Mouse (Mus musculus): ENCODE results near the gene 1600014C10Rik. TPM values are rescaled to one million over a fixed set of nuclear protein-coding genes. Genes with fewer than 3 reads are reported as not detected.
A peak's percentile ranks its signal among the peaks of the same experiment; 100 is the strongest.

The 1600014C10Rik gene
- 10 to 100 TPM; 23.0 to 27.9 (median 25.2) TPM for total RNA-seq (2022)

DNA sequence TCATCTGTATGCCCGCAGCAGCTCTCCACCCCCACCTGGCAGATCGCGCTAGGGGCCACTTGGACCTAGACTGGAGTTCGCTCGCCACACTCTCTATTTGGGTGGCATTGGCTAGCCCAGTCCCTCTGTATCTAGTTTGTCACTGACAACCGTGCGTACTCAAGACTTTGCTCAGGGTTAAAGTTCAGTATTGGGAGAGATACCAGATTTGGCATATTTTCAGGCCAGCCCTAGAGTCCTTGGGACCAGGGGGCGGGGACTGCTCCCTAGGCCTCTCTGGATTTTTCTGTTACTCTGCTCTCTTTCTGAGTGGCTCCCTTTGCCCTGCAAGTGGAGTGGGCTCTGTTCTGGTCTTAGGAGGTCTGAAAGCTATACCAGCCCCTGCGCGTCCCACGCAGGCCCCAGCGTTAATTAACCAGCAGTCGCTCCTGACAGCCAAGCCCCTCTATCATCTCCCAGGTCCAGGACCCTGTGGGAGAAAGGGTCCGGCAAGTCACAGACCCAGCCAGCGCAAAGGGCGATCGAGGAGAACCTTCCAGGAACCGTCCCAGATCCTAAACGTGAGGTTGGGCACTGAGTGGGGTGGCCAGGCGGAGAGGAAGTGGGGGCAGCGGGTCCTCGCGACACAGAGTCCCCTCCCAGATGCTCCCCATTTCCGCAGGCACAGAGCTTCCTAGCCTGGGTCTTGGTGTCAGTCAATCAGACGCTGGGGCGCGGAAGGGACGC is at the start of gene 1600014C10Rik:
Gene 1600014C10Rik, plus strand, starts transcription at position 256 of the 726 bp plus-strand sequence.
- DNase-seq (ENCODE audit: low spot score in 2 of 2) = peak in 1 of 2 experiments; percentile 30

DNA sequence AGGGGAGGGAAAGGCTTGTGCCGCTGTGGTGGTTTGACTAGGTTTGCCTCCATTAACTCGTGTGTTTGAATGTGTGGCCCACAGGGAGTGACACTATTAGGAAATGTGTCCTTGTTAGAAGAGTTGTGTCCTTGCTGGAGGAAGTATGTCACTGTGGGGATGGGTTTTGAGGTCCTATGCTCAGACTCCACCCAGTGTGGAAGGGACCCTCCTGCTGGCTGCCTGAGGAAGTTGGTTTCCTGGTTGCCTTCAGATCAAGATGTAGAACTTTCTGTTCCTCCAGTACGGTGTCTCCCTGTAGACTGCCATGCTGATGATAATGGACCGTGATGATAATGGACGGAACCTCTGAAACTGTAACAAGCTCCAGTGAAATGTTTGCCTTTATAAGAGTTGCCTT is 48.5 kb upstream of the 1600014C10Rik start:
- no peak for DNase-seq (ENCODE audit: low spot score in 2 of 2)

GRCm38 (mm10) chr7:38140324-38140723 is 42.7 kb upstream of the 1600014C10Rik start:
- DNase-seq (ENCODE audit: low spot score in 2 of 2) = peak in 1 of 2 experiments; percentile 60

DNA sequence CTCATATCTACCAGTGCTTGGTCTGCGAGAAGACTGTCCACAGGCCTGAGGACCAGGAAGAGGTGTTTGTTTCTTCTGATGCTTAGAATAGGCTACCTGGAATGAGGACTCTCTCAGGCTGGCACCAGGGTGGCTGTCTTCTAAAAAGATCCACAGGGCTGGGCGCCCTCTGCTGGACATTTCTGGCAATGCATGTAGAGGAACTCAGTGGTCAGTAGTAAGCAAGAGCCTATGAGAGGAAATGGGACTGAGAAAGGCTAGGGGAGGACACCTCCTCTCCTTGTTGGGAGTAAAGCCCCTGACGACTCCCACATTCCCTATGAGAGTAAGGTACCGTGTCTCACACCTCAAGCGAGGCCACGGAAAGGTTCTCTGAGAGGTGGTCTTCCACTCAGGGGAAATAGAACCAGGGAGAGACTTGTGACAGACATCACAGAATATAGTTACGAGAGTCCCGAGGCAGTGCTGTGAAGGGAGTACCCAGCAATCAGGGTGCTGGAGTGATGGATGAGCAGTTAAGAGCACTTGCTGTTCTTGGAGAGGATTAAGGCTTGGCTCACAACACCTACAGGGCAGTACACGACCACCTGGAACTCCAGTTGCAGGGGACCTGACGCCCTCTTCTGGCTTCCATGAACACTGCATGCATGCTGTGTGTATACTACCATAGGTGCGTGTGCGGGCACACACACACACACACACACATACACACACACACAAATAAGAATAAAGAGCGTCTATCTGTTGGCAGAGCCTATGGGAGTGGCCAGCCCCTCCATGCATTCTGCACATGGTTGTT is 41.1 kb upstream of the 1600014C10Rik start:
- DNase-seq (ENCODE audit: low spot score in 2 of 2) = peak; percentile 46 to 82

DNA sequence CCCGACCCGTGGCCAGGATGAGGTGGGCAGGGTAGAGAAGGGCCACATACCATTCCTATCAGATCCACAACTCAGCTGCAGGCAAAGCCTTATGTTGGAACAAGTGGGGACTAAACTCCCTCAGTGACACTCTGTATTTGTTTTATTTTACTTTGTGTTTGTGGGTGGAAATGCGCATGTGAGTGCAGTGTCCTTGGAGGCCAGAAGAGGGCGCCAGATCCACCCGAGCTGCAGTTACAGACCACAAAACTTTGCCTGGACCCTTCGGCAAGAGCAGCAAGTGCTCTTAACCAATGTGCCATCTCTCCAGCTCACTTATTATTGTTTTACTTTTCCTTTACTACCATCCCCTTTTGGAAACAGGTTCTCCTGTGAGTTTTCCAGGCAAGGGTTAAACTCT is 35.5 kb upstream of the 1600014C10Rik start:
- no peak for DNase-seq (ENCODE audit: low spot score in 2 of 2)

DNA sequence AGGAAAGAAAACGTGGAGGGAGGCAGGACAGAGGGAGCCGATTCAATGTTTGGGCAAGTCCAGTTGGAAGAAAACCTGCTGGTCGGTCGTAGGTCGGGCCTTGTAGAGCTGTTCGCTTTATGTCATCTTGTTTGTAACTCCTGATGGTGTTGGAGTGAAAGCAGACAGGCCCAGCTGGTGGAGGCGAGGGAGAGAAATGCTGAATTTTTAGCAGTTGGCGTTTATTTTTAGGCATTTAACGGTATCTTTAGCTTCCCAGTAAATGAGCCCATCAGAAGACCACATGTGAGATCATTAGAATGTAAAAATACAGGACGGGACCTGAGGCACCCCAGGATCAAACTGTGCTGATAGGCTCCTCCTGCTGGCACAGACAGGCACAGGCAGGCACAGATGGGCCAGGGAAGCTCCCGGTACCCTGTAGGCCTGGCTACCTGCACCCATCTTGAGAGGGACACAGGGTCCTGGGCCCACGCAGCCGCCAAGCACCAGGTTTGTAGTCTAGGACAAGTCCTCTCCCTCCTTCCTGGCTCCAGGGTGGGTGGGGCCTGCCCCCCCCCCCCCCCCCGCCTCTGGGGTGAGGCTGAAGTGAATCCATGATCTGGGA is 31.2 kb upstream of the 1600014C10Rik start:
- DNase-seq (ENCODE audit: low spot score in 2 of 2) = peak in 1 of 2 experiments; percentile 27

GRCm38 (mm10) chr7:38152571-38152970 is 30.4 kb upstream of the 1600014C10Rik start:
- DNase-seq (ENCODE audit: low spot score in 2 of 2) = no peak

DNA sequence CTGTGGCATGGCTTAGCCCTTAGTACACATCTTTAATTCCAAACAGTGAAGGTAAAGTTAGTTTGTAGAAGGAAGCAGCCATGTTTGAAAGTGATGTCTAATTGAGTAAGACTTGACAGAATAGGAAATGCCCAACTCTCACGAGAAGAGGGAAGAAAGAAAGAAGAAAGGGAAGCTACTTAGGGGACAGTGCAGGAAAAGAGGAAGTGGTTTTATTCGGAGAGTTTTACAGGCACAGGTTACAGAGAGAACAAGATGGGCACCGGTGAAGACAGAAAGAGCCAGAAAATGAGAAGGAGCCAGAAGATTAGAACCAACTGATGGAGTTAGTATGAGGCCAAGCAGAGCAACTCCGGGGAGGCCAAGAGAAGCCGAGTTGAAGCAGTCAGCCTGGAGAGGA is 27.2 kb upstream of the 1600014C10Rik start:
- no peak for DNase-seq (ENCODE audit: low spot score in 2 of 2)

DNA sequence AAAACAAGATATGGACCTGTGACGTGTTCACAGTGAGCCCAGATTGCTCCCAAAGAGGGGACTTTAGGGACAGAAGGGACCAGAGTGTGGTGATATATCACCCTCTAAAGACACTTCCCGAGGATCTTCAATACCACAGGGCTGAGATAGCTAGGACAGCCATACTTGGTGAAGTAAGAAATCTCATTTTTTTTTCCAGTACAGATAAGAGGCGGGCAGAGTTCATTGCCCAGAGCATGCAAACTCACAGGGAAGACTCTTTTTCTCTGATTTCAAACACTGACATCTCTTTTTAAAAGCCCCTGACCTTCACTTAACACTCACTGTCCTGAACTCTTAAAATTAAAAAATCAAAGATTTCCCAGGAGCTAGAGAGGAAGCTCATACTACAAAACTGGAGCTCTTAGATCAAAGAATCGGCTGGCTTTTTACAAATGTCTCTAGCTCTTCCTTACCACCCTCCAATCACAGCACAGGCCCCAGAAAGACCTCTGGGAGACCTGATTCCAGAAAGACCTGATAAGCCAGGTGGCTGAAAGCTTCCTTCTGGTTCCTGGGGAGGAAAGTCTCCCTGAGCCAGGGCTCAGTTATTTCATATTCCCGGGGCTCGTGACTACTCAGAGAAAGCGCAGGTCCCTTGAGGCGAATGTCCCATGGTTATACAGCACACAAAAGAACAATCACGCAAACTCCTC is 24.1 kb upstream of the 1600014C10Rik start:
- no peak for DNase-seq (ENCODE audit: low spot score in 2 of 2)

DNA sequence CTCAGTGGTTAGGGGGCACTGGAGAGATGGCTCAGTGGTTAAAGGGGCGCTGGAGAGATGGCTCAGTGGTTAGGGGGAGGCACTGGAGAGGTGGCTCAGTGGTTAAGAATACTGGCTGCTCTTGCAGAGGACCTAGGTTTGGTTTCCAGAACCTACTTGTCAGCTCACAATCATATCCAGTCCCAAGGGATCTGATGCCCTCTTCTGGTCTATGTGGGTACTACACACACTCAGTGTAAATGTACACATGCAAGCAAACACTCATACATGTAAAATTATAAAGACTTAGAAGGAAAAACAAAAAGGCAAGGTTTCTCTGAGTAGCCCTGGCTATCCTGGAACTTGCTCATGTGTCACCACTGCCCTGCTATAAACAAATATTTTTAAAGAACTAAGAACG is 21.6 kb upstream of the 1600014C10Rik start:
- DNase-seq (ENCODE audit: low spot score in 2 of 2) = no peak

DNA sequence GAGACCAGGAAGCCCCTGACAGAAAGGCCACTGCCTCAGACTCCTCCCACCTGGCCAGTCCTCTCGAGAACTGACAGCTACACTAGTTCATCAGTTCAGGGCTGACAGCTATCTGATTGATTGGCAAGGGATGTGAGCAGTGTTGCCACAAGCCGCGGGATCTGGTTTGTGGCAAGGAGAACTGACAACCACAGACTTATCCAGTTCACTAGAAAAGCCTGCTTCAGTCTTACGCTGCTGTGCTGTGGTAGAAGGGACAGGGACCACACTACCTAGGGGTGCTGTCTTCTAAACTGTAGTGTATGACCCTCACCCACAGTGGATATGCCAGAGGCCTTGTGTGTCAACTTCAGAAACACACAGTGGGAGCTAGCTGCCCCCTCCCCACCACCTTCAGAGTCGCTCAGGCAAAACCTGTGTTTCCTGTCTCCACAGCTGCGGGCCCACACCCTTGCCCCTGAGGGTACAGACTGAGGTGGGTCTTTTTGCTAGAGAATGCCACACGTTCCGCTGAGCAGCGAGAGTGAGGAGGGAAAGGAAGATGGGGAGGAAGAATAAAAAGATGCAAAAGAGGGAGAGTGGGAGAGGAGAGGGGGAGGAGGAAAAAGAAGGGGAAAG is 19.5 kb upstream of the 1600014C10Rik start:
- no peak for DNase-seq (ENCODE audit: low spot score in 2 of 2)

- DNase-seq (ENCODE audit: low spot score in 2 of 2) = no peak
Measured at GRCm38 (mm10) chr7:38166930-38167645, 15.9 kb upstream of the 1600014C10Rik start.

- peak; percentile 31 to 87 for DNase-seq (ENCODE audit: low spot score in 2 of 2)
Measured at GRCm38 (mm10) chr7:38167724-38168141, 15.3 kb upstream of the 1600014C10Rik start.

- DNase-seq (ENCODE audit: low spot score in 2 of 2) = no peak
Measured at GRCm38 (mm10) chr7:38173871-38174270, 9.1 kb upstream of the 1600014C10Rik start.

GRCm38 (mm10) chr7:38174321-38175148 is 8.5 kb upstream of the 1600014C10Rik start:
- DNase-seq (ENCODE audit: low spot score in 2 of 2) = peak; percentile 28 to 55

DNA sequence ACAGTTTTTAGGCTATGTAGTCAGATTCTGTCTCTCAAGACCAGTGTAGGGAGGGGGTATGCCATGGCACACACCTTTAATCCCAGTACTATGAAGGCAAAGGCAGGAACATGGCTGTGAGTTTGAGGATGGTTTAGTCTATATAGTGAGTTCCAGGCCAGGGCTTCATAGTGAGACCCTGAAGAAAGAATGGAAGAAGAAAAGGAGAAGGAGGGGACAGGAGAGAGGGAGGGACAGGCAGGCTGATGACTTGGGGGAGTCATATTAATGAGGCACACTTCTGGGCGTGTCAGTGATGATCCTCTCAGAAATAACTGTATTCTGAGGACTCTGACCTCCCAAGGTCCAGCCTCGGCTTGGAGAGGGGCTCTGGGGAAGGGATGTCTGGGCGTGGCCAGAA is 7.0 kb upstream of the 1600014C10Rik start:
- no peak for DNase-seq (ENCODE audit: low spot score in 2 of 2)

- no peak for DNase-seq (ENCODE audit: low spot score in 2 of 2)
Measured at GRCm38 (mm10) chr7:38179896-38180295, 3.1 kb upstream of the 1600014C10Rik start.

DNA sequence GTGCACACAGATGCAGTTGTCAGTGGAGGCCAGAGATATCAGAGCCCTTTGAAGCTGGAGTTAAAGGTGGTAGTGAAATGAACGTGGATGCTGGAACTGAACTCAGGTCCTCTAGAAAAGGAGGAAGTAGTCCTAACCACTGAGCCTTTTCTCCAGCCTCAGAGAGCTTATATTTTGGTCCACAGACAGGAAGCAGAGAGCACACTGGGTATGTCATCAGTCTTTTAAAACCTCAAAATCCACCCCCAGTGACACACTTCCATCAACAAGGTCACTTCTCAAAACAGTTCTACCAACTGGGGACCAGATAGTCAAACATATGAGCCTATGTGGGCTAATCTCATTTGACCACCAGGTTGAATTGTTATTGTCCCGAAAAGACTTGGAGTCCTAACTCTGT is 1.7 kb upstream of the 1600014C10Rik start:
- no peak for DNase-seq (ENCODE audit: low spot score in 2 of 2)

DNA sequence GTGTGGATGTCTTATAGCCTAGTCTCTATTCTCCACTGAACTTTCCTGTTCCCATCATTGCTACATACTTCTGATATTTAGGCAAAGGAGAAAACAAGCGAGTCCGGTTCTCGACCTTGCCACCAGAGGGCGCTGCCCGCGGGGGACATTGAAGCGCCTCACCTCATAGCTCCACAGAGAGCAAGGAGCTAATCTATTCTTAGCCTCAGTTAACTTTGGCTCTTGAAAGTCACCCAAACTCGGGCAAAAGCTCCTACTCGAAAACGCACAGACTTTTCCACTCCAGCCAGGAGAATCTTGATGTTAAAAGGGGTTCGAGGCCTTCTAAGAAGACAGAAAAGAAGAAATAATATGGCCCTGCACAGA is 438 bp upstream of the 1600014C10Rik start:
- peak; percentile 33 to 74 for DNase-seq (ENCODE audit: low spot score in 2 of 2)
